Mouse (Mus musculus) neural tube, embryonic 10.5 days (tissue): Measurements from ENCODE around the gene Foxo1.

Source experiments
- DNase-seq: peaks from one replicate; pipeline ENCODE4 v3.0.0-alpha.2; 2017; ENCODE audit warnings: low spot score; ENCODE audit errors: extremely low spot score

The Foxo1 gene

GRCm38 (mm10) chr3:52267652-52268486, at the start of gene Foxo1:
Foxo1 (plus strand) TSS chr3:52268336.
- DNase-seq: peak; percentile 91

GRCm38 (mm10) chr3:52218864-52219263, 49.3 kb upstream of the Foxo1 start:
- DNase-seq: no peak

- DNase-seq: no peak
Measured at GRCm38 (mm10) chr3:52221082-52221481, 47.1 kb upstream of the Foxo1 start.

GRCm38 (mm10) chr3:52221931-52222330, 46.2 kb upstream of the Foxo1 start:
- no peak for DNase-seq

GRCm38 (mm10) chr3:52236488-52236887, 31.6 kb upstream of the Foxo1 start:
- no peak for DNase-seq

GRCm38 (mm10) chr3:52237136-52237535, 31.0 kb upstream of the Foxo1 start:
- DNase-seq: no peak

- DNase-seq: no peak
Measured at GRCm38 (mm10) chr3:52241062-52241461, 27.1 kb upstream of the Foxo1 start.

GRCm38 (mm10) chr3:52242457-52243105, 25.6 kb upstream of the Foxo1 start:
- DNase-seq: peak; percentile 70

- DNase-seq: peak; percentile 44
Measured at GRCm38 (mm10) chr3:52243271-52244021, 24.7 kb upstream of the Foxo1 start.

GRCm38 (mm10) chr3:52245996-52246830, 21.9 kb upstream of the Foxo1 start:
- no peak for DNase-seq

GRCm38 (mm10) chr3:52251184-52251583, 17.0 kb upstream of the Foxo1 start:
- no peak for DNase-seq

GRCm38 (mm10) chr3:52253656-52254461, 14.3 kb upstream of the Foxo1 start:
- no peak for DNase-seq

GRCm38 (mm10) chr3:52254496-52254895, 13.6 kb upstream of the Foxo1 start:
- no peak for DNase-seq

- peak; percentile 65 for DNase-seq
Measured at GRCm38 (mm10) chr3:52257782-52258441, 10.2 kb upstream of the Foxo1 start.

GRCm38 (mm10) chr3:52258532-52258931, 9.6 kb upstream of the Foxo1 start:
- DNase-seq: no peak

- DNase-seq: peak; percentile 81
Measured at GRCm38 (mm10) chr3:52262431-52263161, 5.5 kb upstream of the Foxo1 start.

GRCm38 (mm10) chr3:52264354-52264753, 3.8 kb upstream of the Foxo1 start:
- DNase-seq: no peak

- DNase-seq: no peak
Measured at GRCm38 (mm10) chr3:52266606-52267160, 1.5 kb upstream of the Foxo1 start.

- peak; percentile 30 for DNase-seq
Measured at GRCm38 (mm10) chr3:52267293-52267651, 864 bp upstream of the Foxo1 start.
